Mouse (Mus musculus): Measurements from ENCODE around the gene Sh3glb1.

DNA sequence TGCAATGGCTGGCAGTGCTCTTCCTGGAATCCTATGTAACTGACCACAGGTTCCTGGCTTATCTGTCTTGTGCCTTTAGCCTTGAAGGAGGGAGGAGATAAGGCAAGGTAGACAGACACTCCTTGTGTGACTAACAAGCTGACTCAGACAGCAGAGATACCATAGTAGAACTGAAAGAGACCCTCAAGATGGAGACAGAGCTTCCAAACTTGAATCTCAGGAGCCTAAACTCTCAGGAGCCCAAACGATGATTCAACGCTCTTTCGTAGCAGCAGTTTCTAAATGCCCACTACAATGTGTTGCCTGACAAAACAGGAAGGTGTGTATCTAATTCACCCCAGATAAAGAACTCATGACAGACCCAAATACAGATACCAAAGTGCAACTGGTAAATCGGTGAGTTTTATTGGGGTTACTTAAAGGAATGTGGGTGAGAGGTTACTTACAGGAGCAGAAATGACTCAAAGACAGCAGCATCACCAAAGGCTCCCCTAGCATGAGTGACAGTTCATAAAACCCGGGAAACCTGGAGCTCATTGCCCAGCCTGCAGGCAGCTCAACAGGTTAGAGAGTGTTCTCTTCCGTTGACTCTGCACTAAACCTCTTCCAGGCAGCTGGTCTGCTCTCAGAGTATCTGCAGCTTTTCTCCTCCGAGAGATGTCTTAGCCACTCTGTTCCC lies 56.6 kb downstream of the Sh3glb1 start:
- no peak for TF ChIP-seq TCF12 (IDR thresholded peaks at IDR 0.05; ENCODE audit: low read depth, low read length)
- TF ChIP-seq POLR2A (IDR thresholded peaks at IDR 0.05; ENCODE audit: low read depth, low read length) = no peak
- TF ChIP-seq CTCF (conservative IDR thresholded peaks at IDR 0.05 in 1 of 2, IDR thresholded peaks at IDR 0.05 in 1 of 2; ENCODE audit: low read depth in 2 of 2, low read length in 2 of 2) = no peak
- TF ChIP-seq MAX (IDR thresholded peaks at IDR 0.05; ENCODE audit: low read length) = no peak
- TF ChIP-seq ZC3H11A (IDR thresholded peaks at IDR 0.05; ENCODE audit: low read depth, low read length) = no peak
- no peak for TF ChIP-seq E2F4 (IDR thresholded peaks at IDR 0.05; ENCODE audit: insufficient replicate concordance, low read depth, low read length)
- no peak for TF ChIP-seq SIN3A (IDR thresholded peaks at IDR 0.05; ENCODE audit: low read length)
- no peak for TF ChIP-seq RCOR1 (conservative IDR thresholded peaks at IDR 0.05; ENCODE audit: low read depth, low read length)
- TF ChIP-seq POLR2AphosphoS2 (IDR thresholded peaks at IDR 0.05; ENCODE audit: low read depth, low read length) = no peak
- TF ChIP-seq MXI1 (IDR thresholded peaks at IDR 0.05; ENCODE audit: low read depth, low read length) = no peak
- TF ChIP-seq ETS1 (conservative IDR thresholded peaks at IDR 0.05; ENCODE audit: low read depth, low read length) = no peak
- no peak for TF ChIP-seq MAFK (IDR thresholded peaks at IDR 0.05; ENCODE audit: insufficient replicate concordance, low read length)

Data from CH12.LX (cell line).